Mouse (Mus musculus) left cerebral cortex, adult 11 months (tissue): ENCODE data around the gene Mtmr4.
A peak's percentile ranks its signal among the peaks of the same experiment; 100 is the strongest.

ENCODE experiments used
- DNase-seq: peaks from one replicate; pipeline ENCODE4 v3.0.0; 2022; ENCODE audit warnings: low spot score

Gene Mtmr4

DNA sequence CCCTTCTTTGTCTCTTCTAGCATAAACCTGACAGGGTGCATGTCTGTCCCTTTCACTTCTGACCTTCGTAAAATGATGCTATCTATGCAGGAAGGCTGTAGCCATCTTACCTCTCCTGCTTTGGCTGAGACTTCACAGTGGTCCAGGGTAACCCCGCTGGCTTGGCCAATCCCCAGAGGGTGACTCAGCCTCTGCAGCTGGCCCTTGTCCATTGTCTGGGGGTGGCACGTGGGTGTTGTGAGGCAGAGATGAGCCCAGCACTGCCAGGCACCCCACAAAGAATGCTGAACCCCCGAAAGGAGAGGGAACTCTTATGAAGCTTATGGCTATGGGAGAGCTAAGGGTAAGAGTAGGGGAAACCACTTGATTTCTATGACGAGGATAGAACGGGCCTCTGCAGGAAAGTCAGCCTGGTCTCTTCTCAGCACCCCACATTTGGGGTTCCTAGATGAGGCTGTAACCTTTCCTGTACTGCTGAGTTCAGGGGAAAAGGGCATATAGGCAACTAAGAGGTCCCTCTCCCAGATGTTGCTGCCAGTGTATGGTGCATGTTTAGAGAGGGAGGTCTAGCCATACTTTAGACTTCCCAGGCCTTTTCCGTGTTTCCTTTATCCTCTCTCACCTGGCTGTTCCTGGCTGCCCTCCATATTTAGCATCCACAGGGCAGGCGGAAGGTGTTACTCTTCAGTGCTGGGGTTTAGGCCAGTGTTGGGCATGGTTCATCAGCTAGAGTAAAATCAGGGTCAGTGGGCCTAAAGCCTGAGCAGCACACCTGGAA lies 9.8 kb upstream of the Mtmr4 start:
- DNase-seq = peak; percentile 75

DNA sequence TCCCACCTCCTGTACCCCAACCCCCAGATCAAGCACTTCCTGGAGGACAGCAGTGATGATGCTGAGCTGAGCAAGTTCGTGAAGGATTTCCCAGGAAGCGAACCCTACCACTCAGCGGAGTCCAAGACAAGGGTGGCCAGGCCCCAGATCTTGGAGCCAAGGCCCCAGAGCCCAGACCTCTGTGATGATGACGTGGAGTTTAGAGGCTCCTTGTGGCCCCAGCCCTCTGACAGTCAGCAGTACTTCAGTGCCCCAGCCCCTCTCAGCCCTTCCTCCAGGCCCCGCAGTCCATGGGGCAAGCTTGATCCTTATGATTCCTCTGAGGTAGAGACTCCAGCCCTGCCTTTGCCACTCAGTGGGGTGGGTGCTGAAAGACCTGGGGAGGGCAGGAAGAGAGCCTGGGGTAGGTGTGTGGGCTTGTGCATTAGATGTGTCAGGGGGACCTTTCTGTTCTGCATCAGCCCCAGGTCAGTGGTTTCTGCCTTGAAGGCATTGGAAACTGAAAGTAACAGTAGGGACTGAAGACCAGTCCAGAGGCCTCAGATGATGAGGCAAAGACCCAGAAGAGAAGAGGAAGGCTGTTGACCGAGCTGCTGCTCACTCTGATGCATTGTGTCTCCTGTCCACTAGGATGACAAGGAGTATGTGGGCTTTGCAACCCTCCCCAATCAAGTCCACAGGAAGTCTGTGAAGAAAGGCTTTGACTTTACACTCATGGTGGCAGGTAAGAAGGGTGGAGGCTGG lies 8.5 kb upstream of the Mtmr4 start:
- DNase-seq = no peak

DNA sequence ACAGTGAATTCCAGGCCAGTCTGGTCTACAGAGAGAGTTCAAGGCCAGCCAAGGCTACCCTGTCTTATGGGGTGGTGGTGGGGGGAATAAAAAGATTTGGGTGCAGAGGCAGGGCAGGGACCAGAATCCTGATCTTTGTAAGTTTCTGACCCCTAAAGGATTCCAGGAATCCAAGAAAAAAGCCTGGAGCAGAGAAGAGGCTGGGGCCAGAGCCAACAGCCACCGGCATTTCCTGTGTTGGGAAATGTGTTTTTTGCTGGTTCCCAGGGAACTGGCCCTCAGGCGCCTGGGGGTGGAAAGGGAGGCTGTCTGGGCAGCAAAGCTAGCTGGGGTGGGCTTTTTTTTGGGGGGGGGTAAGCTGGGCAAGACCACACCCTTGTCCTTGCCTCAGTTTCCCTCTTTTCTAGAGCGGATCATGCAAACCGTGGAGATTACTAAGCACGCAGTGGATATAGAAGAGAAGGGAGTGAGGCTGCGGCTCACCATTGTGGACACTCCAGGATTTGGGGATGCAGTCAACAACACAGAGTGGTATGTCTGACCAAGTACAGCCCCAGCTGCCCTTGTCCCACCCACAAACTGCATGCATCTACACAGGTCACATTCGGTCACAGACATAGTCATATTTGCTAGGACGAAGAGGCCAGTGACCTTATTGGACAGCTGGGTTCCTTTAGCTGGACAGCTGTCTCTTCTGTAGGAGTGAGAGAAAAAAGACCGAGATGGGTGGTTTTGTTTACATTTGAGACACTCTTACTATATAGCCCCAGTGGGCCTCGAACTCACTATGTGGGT lies 7.1 kb upstream of the Mtmr4 start:
- DNase-seq = no peak

DNA sequence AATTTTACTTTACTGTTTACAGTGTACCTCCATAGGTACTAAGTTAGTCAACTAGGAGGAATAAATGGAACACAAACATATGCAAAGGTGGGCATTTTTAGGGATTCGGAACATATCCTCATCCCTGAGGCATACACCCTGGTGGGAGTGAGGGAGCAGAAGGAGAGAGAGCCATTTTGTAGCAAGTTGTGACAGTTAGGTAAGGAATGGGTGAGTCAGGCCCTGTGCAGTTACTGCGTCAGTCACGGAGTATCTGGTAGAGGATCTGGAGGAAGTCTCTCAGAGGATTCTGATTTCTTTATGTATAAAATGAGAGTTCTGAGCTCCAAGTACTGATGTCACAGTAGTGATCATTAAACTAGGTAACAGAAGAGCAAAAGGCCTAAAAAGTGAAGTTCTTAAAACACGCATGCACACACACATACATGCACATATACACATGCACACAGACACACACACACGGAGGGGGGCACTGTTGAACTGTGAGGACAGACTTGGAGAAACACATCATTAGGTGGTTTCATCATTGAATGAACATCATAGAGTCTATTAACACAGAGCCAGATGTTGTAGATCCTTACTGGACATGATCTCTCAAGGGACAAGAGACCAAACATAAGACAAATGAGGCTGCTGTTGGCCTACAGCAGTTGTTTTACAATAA lies 4.6 kb upstream of the Mtmr4 start:
- no peak for DNase-seq

DNA sequence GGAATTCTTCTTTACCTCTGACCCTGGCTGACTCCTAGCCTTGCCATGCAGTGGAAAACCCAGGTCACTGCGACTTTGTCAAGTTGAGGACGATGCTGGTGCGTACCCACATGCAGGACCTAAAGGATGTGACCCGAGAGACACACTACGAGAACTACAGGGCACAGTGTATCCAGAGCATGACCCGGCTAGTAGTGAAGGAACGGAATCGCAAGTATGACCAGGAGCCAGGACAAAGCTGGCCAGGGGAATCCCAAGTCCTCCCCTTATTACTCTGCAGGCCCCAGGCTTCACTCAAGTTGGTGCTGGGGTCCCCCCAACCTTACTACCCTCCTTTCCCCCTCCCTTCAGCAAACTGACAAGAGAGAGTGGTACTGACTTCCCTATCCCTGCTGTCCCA lies 2.4 kb upstream of the Mtmr4 start:
- DNase-seq = no peak

DNA sequence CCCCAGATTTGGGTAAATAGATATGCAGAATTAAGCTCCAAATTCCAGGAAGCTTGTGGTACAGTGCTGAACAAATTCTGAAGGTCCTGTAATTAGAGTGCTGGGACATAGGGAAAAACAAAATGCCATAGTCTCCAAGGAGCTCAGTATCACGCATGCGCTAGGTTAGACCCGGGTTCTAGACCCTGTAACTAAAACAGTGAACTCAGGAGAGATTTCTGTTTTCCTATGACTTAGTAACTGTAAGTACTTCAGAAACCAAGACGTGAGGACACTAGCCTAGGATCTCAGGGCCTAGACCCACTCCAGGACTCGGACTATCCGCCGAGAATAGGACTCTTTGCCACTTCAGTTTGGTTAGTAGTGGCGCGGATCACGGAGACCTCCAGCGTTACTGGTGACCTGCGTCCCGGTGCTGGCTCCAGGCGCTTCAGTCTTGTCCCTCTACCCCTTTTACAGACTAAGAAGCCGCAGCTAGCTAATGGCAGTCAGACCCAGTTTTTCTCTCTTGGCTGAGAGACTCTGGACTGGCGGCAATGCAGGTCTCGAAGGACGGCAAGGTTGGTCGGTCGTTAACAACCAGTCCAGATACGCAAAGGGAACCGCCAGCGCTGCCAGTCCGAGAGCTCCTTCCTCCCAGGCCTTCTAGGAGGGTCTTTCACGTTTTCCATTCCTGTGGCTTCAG lies 979 bp upstream of the Mtmr4 start:
- DNase-seq = no peak

DNA sequence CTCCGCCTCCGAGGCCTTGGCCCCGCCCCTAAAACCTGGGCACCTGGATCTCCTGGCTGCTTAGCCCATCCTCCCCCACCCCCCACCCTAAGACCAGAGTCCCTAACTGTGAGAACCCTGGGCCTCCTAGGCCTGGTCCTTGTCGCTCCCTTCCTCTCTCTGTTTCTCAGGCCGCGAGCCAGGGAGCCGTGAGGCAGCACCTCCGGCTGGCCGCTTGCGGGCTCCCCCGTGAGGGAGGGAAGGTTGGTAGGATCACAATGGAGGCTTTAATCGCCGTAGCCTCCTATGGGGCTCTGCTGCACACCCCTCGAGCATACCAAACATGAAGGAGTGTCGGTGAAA lies 363 bp downstream of the Mtmr4 start:
- DNase-seq = no peak

DNA sequence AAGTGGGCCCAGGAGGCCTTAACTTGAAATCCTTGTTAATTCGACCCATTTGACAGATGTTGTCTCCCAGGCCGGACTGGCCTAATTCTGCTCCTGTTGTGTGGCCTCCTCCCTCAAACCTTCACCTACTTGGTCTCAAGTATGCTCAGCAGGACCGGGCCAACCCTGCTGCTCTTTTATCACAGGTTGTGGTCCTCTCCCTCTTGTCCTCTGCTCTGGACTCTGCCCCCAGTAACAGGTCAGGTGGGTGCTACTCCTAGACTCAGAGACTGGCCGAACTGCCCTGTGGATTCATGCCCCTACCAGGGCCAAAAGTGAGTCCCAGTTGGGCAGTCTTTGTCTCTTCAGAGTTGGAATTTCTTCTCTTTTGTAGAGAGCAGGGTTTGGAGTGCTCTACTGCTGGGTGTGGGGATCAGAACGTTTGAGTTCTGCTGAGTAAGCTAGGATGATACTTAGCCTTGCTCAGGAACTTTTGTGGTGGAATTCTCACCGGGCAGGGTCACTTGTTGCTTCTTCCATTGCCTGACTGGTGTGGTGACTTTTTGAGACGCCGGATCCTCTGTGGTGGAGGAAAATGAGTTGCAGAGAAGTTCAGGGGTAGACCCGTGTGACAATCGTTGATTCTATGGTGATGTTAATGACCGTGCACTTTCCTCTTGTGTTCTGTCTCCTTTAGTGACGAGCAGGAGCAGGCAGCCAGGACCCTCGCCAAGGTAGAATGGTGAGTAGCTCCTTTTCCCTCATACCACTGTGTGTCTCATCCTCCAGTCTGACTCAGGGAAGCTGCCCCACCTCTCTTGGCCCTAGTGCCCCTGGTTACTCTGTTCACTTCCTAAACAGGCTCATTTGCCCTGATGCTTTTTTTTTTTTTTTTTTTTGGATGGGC lies 994 bp downstream of the Mtmr4 start:
- DNase-seq = no peak

DNA sequence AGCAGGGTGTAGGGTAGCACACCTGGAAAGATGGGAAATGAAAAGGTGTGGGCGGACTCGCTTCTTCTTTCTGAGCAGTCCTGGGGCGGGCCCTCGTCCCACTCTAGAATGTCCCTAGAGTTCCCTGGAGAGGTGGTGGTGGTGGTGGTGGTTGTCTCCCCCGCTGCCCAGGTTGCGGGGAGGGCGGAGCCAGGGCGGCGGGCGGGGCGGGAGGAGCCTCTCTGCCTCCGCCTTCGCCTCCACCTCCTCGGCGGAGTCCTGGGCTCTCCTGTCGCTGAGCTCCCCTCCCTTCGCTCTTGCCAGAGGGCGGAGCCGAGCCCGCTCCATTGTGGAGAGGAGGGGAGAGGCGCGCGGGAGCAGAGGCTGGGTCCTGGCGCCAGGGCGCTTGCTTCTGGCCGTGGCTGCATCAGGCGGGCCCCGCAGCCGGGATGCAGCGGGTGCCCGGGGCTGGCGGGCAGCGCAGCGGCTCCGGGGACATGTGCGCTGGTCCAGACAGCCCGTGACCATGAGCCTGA lies 3.4 kb downstream of the Mtmr4 start:
- peak; percentile 75 for DNase-seq

DNA sequence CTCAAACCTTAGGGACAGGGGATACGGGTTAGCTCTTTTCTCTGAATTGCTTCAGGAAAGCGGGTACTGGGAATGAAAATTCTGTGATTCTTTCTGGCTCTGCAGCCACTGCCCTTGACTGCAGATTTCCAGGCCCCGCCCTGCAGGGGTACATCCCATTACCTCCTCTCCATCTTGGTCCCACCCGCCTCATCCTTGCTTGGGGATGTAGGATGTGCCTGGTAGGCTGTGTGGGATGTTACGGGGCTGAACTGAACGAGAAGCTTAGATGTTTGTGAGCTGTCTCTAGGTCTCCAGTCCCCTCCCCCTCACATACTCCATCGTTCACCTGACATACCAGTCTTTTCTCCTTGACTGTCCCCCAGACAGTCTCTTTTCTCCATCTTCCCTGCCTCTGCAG lies 4.0 kb downstream of the Mtmr4 start:
- DNase-seq = no peak

DNA sequence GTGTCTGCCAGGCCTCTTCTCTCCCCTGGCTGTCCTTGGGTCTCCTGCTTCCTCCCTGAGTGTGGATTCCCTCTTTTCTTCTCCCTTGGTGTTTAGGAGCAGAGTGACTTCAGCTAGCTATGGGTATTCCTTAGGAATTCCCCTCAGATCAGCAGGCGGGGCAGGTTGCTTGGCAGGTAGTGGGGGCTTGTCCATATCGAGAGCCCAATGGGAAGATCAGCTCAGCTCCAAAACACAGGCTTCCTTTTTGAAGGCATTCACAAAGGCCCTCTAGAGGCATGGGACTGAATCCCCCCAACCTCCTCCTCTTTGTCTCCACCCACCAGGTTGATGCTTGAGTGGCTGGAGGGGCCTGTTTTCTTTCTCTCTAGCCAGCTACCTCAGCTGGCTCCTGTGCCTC lies 4.5 kb downstream of the Mtmr4 start:
- no peak for DNase-seq

DNA sequence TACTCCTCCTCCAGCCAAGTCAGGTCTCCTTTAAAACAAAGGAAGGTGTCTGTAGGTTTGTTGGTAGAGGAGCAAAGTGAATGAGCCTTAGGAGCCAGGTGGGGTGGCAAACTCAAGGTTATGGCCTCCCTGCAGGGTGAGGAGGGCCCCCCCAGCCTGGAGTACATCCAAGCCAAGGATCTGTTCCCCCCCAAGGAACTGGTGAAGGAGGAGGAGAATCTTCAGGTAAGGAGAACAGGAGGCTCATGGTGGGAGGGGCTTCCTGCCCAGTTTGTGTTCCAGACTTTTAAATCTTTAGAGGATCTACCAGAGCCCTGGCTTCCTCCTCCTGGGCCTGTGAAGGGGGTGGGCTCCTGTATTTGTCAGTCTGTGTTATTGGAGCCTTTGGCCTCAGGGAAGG lies 5.1 kb downstream of the Mtmr4 start:
- DNase-seq = no peak

DNA sequence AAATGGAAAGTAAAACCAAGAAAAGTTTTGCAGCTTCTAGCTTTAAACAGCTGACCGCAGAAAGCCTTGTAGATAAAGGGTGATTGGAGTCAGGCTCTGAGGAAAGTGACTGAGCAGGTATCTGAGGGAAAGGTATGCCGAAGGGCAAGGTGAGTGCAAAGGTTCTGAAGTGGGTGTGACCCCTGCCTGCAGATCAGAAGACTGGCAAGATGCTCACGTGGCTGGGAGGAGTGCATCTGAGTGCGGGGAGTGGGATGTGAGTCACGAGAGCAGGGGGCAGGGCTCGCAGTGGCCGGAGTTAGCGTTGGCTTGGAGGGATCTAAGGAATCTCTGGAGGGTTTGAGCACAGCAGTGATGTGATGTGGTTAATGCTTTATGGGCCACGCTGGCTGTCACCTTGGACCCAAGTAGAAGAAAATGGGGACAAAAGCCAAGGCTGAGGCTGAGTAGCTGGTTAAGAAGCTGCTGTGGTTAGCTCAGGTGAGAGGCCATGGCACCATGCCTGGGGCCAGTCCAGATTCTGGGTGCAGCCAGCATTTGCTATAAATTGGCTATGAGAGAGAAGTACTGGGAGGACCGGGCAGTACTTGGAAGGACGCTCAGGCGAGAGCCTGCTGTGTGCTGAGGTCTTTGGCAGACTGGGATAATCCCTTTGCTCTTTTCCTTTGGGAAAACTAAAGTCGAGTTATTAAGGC lies 7.6 kb downstream of the Mtmr4 start:
- no peak for DNase-seq

DNA sequence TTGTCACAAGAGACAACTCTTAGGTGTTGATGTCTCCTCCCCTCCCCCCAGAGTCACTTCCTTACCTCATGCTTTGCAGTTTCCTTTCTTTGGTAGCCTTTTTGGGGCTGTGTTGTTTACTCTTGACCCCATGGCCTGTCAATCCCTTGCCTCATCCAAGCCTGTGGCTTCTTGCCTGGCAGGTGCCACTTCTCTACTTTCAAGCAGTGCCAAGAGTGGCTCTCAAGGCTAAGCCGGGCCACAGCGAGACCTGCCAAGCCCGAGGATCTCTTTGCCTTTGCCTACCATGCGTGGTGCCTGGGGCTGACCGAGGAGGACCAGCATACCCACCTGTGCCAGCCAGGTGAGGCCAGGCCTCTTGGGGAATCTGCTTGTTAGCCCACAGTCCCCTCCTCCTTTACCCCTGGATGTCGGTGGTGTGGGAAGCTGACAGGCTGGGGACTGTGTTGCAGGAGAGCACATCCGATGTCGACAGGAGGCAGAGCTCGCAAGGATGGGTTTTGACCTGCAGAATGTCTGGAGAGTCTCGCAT lies 8.4 kb downstream of the Mtmr4 start:
- no peak for DNase-seq

DNA sequence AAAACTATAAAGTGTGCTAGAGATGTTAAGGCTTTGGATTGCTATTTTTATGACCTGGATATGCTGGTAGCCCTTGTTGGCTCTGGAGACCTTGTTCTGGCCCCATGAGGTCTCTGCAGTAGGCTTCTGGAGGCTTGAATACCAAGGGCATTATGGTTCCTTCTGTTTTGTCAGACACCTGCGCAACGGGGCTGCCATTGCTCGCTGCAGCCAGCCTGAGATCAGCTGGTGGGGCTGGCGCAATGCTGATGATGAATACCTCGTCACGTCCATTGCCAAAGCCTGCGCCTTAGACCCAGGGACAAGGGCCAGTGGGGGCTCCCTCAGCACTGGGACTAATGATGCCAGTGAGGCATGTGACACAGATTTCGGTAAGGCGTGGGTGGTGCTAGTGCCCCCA lies 10.3 kb downstream of the Mtmr4 start:
- DNase-seq = no peak

DNA sequence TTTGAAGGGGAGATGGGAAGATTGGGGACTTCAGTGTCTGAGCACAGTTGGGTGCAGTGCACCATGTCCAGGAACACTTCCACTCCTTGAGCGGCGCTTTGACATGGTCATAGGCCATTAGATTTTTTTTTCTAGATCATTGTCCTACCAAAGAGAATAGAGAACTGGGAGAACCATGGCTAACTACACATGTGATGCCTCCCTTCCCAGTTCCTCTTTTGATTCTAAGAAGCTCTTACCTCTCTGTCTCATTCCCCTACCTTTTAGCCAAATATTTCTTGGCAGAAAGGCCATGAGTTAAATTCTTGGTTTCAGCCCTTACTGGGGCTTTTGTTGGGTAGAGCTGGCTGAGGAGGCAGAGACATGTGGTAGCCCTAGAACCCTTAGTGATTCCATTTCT lies 11.6 kb downstream of the Mtmr4 start:
- DNase-seq = no peak

DNA sequence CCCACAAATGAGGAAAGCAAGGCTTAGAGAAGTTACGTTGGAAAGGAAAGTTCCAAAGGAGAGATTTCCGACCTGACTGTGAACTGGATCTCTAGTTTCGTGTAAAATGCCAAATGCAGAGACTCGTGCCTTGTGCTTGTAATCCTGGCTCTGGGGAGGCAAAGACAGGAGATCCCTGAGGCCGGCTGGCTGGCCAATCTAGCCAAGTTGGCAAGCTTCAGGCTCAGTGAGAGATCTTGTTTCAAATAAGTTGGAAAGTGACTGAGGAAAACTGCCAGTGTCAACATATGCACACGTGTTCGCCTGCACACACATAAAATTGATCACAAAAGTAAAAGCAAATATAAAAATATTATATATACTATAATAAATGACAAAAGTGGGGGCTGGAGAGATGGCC lies 17.3 kb downstream of the Mtmr4 start:
- DNase-seq = no peak

DNA sequence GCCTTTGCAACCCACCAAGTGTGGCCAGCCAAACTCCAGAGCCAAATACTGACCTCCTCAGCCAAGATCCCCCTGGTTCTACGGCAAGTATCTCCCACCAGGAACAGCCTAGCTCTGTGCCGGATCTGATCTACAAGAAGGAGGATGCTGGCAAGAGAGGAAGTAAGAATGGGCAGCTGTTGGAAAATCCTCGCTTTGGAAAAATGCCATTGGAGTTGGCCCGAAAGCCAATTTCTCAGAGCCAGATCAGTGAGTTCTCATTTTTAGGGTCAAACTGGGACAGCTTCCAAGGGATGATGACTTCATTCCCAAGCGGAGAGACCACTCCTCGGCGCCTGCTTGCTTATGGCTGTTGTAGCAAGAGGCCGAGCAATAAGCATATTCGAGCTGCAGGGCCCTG lies 19.6 kb downstream of the Mtmr4 start:
- DNase-seq = no peak

DNA sequence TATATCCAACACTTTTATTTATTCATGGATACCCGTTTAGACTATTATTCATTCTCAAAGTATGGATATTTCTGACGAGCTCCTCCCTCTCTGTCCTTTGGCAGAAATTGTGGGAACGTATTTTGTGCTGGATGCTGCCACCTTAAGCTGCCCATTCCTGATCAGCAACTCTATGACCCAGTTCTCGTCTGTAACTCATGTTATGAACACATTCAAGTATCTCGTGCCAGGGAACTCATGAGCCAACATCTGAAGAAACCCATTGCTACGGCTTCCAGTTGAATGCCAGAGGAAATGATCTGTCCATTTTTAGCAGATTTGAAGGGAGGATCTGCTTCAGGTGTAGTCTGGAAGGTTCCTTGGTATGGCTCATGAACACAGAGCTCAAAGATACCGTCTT lies 22.0 kb downstream of the Mtmr4 start:
- no peak for DNase-seq

DNA sequence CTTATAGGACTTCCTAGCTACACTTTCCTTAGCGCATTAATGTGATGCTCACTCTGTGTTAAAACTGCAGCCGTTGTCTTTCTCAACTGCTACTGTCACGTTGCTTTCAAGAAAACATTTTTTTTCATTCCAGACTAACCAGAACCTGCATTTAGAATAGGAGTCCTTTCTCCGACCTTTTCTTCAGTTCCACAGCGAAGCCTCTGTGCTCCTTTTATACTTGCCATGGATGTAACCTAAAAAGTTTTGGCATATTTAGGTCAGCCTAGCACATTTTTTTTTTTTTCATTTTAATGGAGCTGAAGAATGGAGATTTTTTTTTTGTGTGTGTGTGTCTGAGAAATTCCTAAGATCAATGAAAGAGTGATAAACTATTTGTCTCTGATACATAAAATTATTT lies 23.6 kb downstream of the Mtmr4 start:
- DNase-seq = no peak
